Mouse (Mus musculus) spleen, adult 2 months (tissue): ENCODE results near the gene Tamm41. TPM values are rescaled to one million over a fixed set of nuclear protein-coding genes. Genes with fewer than 3 reads are reported as not detected.

ENCODE experiments used
- DNase-seq, 2 experiments: peaks; one replicate each; pipeline versions ENCODE4 v3.0.0 to v3.0.0-alpha.2; 2012 to 2021; ENCODE audit warnings: low spot score in 2 of 2, low read depth in 1 of 2
- H3K27ac ChIP-seq: fragments of 200-500 bp; 2 replicates; pipeline ENCODE4 v1.5.1; 2012; ENCODE audit warnings: low read length, inconsistent platforms; ENCODE audit not compliant: insufficient read depth
- H3K27me3 ChIP-seq: fragments of 200-500 bp; 2 replicates; pipeline ENCODE4 v1.6.1; 2012; ENCODE audit warnings: mild to moderate bottlenecking, moderate library complexity, low read length, inconsistent platforms; ENCODE audit not compliant: control insufficient read depth, insufficient read depth
- H3K36me3 ChIP-seq: fragments of 200-500 bp; 2 replicates; pipeline ENCODE4 v1.6.1; 2012; ENCODE audit warnings: mild to moderate bottlenecking, low read length, inconsistent platforms; ENCODE audit not compliant: control insufficient read depth, insufficient read depth
- H3K4me1 ChIP-seq: fragments of 200-500 bp; 2 replicates; pipeline ENCODE4 v1.6.1; 2011; ENCODE audit warnings: inconsistent platforms; ENCODE audit not compliant: control insufficient read depth, insufficient read depth, insufficient read length
- H3K4me3 ChIP-seq: fragments of 200-500 bp; 2 replicates; pipeline ENCODE4 v1.5.1; 2011; ENCODE audit warnings: mild to moderate bottlenecking, inconsistent platforms; ENCODE audit not compliant: insufficient read depth, insufficient read length; ENCODE audit errors: extremely low read depth
- CTCF ChIP-seq: fragments of 200-500 bp; IDR thresholded peaks from 2 replicates; pipeline ENCODE4 v1.5.1; 2011; ENCODE audit warnings: mild to moderate bottlenecking, inconsistent platforms; ENCODE audit not compliant: insufficient read depth, insufficient read length, insufficient replicate concordance; ENCODE audit errors: extremely low read depth
- POLR2A ChIP-seq: fragments of 200-500 bp; IDR thresholded peaks from 2 replicates; pipeline ENCODE4 v1.6.1; 2011; ENCODE audit warnings: low read depth, low read length, inconsistent platforms
- WGBS: fragments of 180-500 bp; shearing (Covaris S2); methylation state at CpG from one replicate; pipeline ENCODE4 v1.1.7; 2018; 5-methylcytosine and 5-hydroxymethylcytosine counted together
- polyA plus RNA-seq: library from polyadenylated mRNA; depleted of rRNA; stranded (reverse); fragments of >200 nt; gene quantifications from 2 replicates; pipeline ENCODE4 v1.2.3, GENCODE M21; 2012; rRNA removed

Tamm41 gene
- polyA plus RNA-seq, 1 experiment, result 24.3 TPM

DNA sequence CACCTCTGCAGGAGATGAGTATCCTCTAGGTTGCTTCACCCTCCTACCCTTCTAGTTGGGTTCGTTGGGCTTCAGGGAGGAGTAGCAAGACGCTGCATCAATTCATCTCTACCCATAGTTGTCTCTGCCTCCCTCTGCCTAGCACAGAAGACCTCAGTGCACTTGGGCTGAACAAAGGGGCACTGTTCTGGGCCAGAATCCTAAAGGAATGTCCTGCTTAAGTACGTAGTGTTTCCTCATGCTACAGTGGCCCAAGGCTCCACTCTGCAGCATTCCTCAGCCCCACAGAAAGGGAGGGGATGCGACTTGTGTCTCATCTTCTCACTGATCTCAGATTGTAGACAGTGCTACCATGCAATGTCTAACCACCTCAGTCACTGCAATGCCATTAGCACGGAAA lies 74.0 kb downstream of the Tamm41 start:
- no peak for TF ChIP-seq CTCF
- TF ChIP-seq POLR2A, result no peak
- 84% methylated on average over 5 of the region's 5 CpGs for WGBS
- Histone ChIP-seq H3K36me3 (no peaks in the 10 kb centered on the region), H3K27me3 (peaks cover 4% of the 10 kb centered on the region; the same call in 1 of the 2 replicates), H3K4me3 (no peak overlapping the region), H3K27ac (no peak overlapping the region), H3K4me1 (peaks cover 2% of the 10 kb centered on the region; the same call in 1 of the 2 replicates)
- DNase-seq, result no peak

DNA sequence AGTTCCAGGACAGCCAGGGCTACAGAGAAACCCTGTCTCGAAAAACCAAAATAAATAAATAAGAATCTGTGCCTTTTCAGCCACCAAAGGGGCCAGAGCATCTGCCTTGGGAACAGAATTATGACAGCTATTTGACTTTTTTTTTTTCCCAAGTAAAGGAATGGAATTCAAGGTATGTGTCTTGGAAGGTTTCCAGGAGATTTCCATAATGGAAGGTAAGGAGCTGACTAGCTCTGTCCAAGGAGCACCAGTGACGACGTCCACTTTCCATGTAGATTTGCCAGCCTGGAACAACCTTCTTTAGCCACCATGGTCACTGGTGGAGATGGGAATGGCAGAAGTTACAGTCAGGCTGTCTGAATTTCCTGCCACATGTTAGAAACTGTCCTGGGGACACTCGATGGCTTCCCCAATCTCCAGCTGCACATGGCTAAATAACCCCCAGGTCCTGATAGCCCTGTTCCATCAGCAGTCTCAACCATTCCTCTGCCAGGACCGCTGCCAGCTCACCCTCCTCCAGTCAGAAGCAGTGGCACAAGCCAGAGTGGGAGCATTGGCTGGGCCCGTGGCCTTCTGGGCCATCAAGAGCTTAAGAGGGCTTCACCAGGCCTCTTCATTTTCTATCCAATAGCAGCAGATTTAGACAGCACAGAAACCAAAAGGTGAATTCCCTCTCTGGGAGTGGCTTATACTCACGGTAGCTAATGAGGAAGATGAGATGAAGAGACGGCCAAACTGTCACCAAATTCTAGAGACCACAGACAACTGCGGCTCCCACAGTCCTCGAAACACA lies 76.2 kb downstream of the Tamm41 start:
- DNase-seq, result no peak
- H3K4me1 ChIP-seq, result no peaks in the 10 kb centered on the region
- H3K4me3 ChIP-seq, result no peak overlapping the region
- H3K27me3 ChIP-seq, result no peaks in the 10 kb centered on the region
- no peaks in the 10 kb centered on the region for H3K36me3 ChIP-seq
- H3K27ac ChIP-seq, result no peak overlapping the region
- TF ChIP-seq CTCF, result no peak
- WGBS, result 66% methylated on average over 10 of the region's 10 CpGs

DNA sequence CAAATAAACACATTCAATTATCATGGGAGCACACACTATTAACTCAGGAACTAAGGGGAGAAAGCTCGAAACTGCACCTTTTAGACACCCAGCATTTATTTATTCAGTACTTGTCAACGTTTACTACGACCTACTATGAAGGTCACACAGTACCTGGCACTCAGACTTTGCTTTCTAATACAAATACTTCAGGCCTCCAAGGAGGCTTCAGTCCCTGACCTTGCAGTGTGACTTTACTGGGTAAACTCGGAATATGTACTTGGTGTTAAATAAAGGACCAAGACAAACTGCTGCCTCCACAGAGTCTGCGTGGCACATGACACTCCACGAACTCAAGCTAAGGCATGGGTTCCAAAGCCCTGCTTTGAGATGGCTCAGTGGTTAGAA lies 78.7 kb downstream of the Tamm41 start:
- TF ChIP-seq CTCF, result no peak
- no peak for TF ChIP-seq POLR2A
- 86% methylated on average over 6 of the region's 6 CpGs for WGBS
- no peaks in the 10 kb centered on the region for H3K36me3 ChIP-seq
- H3K4me1 ChIP-seq, result no peaks in the 10 kb centered on the region
- no peak overlapping the region for H3K27ac ChIP-seq
- DNase-seq, result no peak
- no peak overlapping the region for H3K4me3 ChIP-seq
- no peaks in the 10 kb centered on the region for H3K27me3 ChIP-seq

DNA sequence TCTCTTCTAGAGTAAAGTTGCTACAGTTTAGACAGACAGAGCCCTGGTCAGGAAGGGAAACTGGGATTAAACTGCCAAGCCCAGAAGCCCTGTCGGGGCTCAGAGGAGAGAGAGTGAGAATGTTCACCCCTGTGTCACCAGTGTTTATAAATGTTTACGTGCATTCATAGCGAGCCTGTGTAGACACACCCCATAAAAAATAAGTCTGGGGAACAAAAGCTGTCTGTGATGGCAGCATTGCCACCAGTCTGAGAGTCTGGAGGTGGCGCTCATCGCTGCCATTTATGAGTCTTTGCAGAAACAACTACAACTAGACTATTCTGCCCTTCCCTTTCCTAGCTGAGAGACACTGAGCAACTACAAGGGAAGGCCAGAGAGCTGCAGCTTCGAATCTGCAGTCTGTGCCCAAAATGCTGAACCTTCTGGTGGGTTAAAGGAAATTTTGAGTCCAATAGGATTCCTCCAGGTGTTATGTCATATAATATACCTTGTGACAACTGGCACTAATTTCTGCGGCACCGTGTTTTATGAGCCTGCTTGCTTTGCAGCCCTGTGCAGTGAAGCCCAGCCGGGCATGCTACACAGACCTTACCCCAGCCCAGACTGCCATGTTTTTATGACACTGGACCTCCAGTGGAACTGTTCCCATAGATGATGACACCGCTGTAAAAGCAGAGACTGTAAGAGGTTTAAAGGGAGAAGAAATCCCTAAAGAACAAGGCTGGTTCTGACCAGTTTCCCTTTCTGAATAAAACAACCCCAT lies 79.2 kb downstream of the Tamm41 start:
- Histone ChIP-seq H3K36me3 (no peaks in the 10 kb centered on the region), H3K4me3 (no peak overlapping the region), H3K27me3 (no peaks in the 10 kb centered on the region), H3K27ac (no peak overlapping the region), H3K4me1 (no peaks in the 10 kb centered on the region)
- TF ChIP-seq POLR2A (no peak), CTCF (no peak)
- no peak for DNase-seq
- 85% methylated on average over 10 of the region's 10 CpGs for WGBS

DNA sequence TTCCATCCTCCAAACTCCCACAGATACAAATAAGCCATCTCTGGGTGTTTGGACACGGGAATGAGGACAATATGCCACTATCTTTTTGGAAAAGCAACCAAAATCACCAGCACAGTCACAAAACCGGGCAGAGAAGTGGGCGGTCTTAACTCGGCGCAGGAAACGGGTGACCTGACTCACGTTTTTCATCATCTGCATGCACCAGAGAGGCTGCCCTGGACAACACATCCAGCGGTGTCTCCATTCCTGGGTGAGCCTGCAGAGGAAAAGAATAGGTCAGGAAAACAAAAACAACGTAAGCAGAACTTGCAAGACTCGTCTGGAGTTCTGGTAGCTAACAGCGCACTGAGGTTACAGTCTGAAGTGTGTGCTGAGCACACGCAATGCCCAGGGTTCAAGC lies 79.9 kb downstream of the Tamm41 start:
- Histone ChIP-seq H3K27me3 (no peaks in the 10 kb centered on the region), H3K4me1 (no peaks in the 10 kb centered on the region), H3K36me3 (no peaks in the 10 kb centered on the region), H3K4me3 (no peak overlapping the region), H3K27ac (no peak overlapping the region)
- DNase-seq, result no peak
- WGBS, result 72% methylated on average over 12 of the region's 12 CpGs
- no peak for TF ChIP-seq POLR2A
- no peak for TF ChIP-seq CTCF

DNA sequence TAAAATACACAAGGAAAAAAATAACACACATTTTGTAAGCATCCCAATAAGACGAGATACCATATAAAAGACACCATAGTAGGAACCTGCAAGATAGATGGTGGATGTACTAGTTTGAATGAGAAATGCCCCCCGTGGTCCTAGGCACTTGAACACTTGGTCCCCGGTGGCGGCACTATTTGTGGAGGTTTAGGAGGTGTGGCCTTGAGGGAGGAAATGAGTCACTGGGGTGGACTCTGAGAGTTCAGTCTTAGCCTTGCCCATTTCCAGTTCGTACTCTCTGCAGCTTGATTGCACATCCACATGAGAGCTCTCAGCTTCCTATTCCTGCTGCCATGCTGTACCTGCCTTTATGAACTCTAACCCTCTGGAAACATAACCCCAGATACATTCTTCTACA lies 83.2 kb downstream of the Tamm41 start:
- H3K36me3 ChIP-seq, result no peaks in the 10 kb centered on the region
- H3K4me1 ChIP-seq, result no peaks in the 10 kb centered on the region
- TF ChIP-seq CTCF (no peak), POLR2A (no peak)
- no peak overlapping the region for H3K4me3 ChIP-seq
- no peak overlapping the region for H3K27ac ChIP-seq
- DNase-seq, result no peak
- no peaks in the 10 kb centered on the region for H3K27me3 ChIP-seq
- 62% methylated on average over 5 of the region's 5 CpGs for WGBS

Other genes with a start within 250 kb of the Tamm41 start
- 36.1 and 43.6 TPM in 2 replicates for gene Vgll4, start 67.9 kb downstream of the Tamm41 start, polyA plus RNA-seq
- gene Syn2, start 97.0 kb upstream of the Tamm41 start, polyA plus RNA-seq, result 0.34 and 0.44 TPM in 2 replicates
- gene Gm17482, start 189.5 kb upstream of the Tamm41 start, polyA plus RNA-seq, result not detected in 2 replicates
- gene Timp4, start 214.3 kb upstream of the Tamm41 start, polyA plus RNA-seq, result 0.22 and 0.39 TPM in 2 replicates